Mouse (Mus musculus): ENCODE results near the gene Inpp5a.

The Inpp5a gene

DNA sequence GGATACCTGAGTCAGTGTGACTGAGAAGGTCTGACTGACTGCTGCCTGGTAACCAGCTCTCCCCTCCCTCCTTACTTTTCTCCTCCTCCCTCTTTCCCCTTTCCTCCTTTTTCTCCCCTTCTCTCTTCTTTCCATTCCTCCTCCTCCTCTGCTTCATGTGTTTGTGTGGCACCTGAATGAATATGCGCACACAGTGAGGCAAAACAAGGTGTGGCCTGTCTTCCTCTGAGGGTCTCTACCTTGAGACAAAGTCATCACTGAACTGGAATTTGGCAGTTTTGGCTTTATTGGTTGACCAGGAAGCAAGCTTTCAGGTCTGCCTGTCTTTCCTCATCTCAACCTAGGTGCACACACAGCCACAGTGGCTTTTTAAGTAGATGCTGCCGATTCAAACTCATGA is 147.9 kb downstream of the Inpp5a start:
- DNase-seq (ENCODE audit: low spot score): no peak

DNA sequence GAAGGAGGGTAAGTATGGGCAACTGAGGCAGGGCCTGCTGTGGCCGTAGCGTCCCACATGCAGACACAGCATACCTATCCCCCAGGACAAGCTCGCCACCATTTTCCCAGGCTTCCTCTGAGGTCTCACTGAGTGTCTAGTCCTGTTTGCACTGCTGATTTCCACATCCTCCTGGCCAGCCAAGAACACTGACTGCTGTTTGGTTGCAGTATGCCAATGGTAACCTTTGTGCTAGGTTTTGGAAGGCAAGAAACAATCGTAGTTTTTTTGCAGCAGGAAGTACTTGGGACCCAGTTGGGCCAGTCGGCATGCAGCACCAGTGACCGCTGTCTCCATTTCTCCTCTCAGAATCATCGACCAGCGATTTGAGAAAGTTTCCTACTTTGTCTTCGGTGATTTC is 148.9 kb downstream of the Inpp5a start:
- DNase-seq (ENCODE audit: low spot score): peak; percentile 76

DNA sequence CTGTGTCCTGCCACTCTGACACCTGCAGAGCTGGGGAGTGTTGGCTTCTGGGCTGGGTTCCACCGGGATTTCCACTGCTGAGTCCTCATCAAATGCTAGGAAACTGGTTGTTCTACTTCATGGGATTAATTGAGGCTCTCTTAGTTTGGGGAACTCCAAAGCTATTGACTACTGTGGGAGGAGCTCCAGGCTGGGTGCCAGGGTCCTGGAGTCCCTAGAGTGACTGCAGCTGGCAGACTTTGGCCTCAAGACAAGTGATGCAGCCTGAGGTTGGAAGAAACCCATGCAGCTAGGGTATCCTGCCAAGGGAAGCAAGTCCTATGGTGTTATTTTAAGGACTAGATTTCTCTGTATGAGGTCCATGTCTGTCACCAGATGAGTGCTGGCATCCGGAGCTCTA is 149.6 kb downstream of the Inpp5a start:
- peak; percentile 62 for DNase-seq (ENCODE audit: low spot score)

DNA sequence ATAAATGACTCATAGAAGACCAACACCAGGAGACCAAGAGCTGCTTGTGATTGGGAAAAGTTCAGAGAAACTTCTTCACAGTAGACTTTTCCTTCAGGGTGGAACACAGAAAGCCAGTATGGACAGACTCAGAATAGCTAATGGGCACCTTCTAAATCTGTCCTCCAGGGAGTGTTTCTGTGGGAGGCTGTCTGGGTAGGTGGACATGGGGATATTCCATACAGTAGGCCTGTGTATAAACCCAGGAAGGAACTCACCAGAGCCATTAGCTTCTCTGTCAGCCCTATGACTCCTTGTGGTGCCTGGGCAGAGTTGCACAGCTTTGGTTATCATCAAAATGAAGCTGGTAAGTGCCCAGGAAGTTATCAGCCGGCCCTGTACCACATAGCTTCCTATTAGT is 151.7 kb downstream of the Inpp5a start:
- no peak for DNase-seq (ENCODE audit: low spot score)

DNA sequence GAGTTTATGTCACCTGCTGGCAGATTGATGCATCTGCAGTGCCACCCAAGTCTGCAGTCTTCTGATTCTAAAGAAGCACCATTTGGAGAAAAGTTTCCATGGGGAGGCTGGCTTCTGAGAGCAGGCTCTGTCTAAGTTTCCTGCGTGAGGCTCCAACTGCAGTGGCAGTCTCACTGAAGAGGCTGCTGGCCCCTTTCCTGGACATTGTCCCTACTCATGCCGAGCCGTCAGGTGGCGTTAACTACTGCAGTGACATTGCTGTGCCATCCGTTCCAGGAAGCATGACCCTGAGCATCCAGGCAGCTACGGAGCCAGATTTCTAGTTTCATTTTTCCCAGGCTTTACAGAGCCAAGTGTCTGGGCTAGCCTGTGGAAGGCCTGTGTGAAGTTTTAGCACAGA is 152.5 kb downstream of the Inpp5a start:
- no peak for DNase-seq (ENCODE audit: low spot score)

DNA sequence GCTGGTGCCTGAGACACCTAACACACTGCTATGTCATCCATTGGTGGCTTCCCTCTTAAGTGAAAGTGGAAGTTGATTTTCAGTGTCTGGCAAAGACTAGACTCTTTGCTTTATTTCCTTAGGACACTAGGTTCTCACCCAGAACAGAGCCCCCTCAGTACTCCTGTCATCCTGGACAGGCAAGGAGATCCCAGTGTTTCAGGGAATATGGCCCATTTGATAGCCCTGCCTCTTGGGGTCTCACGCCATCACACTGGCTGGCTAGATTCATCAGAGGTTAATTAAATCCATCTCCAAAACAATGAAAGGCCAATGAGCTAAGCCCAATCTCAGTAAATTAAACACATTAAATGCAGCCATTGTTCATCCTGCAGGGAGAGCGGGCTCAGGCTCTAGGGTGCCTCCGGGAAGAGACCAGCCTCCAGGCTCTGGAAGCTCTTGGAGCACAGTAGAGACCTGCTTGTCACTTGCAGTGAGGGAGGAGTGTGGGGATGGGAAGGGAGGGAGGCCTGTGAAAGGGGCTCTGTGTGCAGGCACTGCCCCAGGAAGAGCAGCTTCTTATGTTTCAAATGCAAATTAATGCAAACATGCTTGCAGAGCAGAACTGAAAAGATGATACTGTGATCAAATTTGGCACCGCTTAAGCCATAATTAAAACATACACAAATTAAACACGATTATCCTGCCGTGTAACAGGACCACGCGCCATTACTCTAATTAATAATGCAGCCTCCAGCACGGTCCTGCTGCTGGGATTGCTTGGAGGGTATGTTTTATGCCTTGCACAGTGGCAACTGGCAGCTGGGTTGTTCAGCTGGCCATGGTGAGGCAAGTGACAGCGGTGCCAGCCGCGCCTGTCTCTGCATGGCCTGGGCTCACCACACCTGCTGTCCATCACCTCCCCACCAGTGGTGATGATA is 156.1 kb downstream of the Inpp5a start:
- DNase-seq (ENCODE audit: low spot score): no peak

DNA sequence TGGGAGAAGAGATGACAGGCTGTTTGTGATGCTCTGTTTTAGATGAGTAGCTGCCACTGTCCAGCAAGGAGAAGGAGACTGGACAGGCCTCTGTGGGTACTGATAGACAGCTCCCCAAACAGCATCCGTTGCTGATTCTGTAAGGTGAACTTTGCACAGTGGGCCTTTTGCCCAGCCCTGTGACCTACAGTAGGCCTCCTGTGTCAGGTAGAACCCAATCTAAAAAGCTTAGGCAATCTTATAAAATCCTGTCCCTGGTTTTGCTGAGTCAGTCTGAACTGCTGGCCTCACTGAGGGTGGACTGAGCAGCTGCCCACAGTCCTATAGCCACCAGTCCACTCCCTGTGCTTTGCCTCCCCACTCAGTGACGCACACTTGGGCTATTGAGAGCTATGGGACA is 158.4 kb downstream of the Inpp5a start:
- no peak for DNase-seq (ENCODE audit: low spot score)

DNA sequence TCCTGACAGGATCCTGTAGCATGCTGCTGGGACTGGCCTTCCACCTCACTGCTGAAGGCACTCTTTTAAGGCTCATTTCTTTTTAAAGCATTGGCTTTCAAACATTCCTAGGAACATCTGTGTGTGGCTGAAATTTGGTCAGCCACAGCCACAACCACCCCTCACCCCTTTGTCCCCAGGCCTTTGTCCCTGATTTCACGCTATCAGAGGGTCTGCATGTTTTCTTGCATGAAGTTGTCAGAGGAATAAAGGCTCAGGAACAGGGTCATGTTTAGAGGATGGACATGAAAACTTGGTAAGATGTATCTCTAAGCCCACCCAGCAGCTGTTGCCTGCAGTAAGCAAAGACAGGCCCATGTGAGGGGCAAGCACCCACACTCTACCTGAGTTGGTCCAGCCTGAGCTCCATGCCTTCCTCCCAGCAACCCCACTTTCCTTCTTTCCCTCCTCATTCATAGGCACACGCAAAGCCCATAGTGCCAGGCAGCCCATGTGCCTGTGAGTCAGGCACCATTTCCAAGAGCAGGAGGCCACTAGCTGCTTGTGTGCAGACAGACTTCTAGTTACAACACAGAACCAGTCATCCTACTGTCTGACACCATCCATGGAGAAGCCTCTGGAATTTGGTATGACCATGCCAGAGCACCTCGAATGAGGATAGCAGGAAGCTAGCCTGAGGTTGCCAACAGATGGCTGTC is 161.3 kb downstream of the Inpp5a start:
- no peak for DNase-seq (ENCODE audit: low spot score)

DNA sequence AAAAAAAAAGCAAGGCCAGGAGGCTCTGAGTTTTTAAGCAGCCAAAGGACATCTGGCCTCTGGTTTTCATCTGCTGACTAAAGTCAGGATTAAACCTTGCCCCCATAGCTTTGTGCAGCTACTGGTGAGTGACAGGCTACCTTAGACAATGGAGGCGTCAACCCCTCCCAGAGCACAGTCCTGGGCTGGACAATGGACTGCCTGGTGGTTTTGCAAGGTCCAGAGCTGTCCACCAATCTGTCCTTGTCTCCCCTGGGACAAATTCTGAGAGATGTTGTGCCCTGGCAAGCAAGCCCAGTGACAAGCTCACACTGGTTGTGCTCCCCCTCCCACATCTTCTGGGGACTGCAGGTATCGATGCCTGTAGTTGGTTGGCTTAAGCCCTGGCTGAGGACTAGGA is 162.6 kb downstream of the Inpp5a start:
- no peak for DNase-seq (ENCODE audit: low spot score)

DNA sequence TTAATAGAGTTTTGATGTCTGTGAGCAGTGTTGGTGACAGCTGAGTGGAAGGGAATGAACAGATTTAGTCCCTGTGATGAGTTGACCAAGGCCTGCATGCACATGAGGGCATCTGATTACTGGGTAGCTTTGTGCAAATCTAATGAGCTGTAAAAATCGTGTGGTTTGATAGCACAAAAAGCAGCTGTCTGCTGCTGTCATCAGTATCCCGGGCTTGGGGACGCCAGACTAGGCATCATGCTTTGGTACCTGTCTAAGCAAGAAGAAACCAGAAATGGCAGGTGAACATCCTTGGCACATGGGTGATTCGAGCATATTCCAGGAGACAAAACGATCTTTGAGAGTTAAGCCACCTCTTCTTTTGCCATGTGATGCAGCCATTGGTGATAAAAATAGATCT is 167.4 kb downstream of the Inpp5a start:
- DNase-seq (ENCODE audit: low spot score): no peak

DNA sequence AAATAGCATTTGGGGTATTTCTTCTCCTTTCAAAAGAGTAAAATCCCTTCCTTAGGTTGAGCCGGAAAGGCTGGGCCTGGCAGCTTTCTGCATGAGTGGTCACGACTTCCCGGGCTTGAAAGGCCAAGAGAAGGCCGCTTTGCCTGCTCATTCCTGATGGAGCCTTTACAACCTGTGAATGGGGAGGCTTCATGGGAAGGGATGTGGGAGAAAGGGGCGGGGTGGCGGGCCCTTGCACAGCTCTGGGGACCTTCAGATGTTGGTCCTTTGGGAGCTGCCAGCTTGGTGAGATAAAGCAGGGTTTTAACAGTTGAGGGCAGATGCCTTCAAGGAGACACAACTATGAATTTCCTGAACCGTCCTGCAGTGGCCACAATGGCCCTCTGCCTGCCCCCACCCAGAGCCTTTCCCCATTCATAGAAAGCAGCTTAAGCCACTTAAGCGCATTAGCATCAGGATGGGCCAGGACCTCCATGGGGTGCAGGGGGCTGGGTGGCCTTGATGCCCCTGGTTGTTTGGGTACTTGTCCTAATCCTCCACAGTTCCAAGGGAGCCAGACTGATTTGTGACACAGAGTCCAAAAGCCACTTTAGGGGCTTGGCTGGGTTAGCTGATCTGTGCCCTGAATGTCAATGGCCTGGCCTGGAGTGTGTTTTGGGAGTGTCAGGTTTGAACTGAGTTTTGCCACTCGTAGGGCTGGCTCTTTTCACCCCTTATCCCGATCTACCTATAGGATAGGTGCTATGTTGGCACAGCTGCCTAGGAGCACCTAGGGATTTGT is 168.0 kb downstream of the Inpp5a start:
- no peak for DNase-seq (ENCODE audit: low spot score)

DNA sequence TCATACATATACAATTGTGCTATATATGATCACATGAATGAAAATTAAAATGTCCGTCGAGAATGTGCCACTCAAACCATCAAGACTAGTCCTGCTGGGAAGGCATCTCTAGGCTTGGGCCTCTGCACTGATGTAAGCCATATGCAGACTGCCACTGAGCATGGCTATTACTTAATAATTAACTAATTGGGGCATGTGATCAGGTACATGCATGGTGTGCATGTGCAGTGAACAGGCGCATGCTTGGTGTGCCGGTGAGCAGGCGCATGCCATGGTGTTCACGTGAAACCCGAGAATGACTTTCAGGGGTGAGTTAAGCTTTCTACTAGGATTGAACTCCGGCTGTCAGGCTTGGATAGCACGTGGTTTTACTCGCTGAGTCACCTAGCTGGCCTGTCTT is 170.8 kb downstream of the Inpp5a start:
- DNase-seq (ENCODE audit: low spot score): no peak

DNA sequence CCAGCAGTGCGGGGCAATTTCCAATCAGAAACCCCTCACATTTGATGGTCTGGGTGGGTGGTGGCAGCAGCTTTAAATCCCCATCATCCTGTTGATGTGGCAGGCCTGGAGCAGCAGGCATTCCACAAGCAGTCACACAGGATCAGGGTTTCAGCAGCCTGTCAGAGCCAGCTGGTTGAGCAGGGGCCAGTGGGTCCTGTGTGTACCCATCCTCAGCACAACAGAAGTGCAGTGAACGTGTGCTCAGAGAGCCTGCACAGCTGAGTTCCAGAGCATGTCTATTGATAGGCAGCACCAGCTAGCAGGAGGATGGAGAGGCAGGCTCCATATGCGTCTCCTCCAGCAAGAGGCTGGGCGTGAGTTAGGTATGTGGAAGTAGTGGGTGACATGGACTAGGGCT is 174.5 kb downstream of the Inpp5a start:
- no peak for DNase-seq (ENCODE audit: low spot score)

DNA sequence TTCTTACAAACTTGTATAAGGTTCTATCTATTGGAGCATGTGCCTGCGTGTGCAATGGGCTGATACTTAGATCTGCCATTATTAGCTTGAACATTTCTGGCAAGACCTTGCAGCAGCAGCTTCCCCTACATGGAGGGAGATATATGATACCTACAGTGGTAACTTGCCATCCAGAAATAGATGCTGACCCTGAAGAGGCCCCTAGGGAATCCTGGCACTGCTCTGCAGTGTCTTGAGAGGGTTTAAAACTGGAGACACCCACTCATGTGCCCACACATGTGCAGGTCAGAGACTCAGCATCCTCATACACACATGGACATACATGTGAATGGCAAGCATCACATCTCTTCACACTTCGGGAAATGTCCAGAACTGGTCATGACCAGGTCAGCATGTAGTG is 175.3 kb downstream of the Inpp5a start:
- DNase-seq (ENCODE audit: low spot score): no peak

DNA sequence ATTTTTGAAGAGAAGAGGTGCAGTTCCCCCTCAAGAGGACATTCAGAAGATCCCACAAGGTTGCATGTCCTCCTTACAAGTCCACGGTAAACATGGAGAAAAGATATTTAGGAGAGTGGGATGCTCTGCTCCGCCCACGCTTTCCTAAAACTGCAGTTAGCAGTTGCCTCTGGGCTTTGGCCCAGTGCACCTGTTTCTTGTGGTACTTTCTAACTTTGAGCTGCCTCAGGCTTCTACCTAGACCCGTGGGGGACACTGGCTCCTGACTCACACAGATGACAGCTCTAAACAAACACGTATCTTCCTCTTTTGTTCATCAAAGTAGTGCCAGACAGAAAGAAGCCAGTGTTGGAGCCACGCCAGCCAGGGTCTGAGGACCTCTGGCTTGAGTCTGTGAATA is 177.1 kb downstream of the Inpp5a start:
- DNase-seq (ENCODE audit: low spot score): no peak

DNA sequence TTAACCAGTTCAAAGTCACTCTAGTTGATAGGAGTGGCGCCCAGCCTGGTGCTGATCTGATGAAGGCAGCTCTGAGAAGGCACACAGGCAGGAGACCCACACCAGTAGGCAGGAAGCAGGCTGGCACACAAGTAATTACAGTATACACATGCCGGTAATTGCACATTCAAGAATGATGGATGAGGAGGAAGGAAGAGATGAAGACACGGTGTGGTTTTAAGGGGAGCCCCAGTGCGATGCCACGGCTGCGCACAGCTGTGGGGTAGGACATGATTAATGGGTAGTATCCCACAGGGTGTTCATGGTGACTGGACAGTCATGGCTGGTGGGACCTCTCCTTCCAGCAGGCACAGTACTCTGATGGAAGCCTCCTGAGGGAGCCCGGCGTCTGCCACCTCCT is 177.6 kb downstream of the Inpp5a start:
- DNase-seq (ENCODE audit: low spot score): no peak

DNA sequence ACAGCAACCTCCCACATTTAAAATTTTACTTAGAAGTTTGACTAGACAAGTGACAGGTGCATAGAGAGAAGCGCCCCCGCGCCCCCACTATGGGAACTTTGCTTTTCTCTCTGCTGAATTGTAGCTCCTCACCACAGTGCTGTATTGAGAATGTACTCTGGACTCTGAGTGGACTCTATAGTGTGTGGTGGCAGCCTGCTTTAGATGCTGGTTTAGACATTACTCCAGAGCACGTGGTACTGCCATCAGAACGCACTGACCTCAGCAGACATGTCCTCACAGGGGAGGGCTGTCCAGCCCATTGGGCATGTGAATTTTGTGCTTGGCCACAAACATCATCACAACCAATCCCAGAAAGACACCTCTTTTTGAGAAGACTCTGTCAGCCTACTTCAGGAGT is 181.9 kb downstream of the Inpp5a start:
- no peak for DNase-seq (ENCODE audit: low spot score)

DNA sequence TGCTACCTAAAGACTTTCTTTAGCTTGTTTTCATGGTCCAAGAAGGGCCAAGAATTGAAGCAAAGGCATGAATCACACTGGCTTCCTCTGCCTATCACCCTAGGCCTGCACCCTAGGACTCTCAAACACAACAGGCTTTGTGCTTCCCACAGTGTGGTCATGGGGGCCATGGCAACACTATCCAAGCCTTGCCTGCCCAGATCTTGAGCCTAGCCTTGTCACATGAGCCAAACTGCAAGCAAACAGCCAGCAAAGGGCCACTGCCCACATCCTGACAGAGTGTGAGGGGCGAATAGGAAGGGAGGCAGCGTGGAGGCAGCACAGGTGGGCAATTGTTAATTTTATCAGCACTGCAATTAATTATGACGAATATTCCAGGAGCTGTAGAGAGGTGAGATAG is 183.8 kb downstream of the Inpp5a start:
- no peak for DNase-seq (ENCODE audit: low spot score)

DNA sequence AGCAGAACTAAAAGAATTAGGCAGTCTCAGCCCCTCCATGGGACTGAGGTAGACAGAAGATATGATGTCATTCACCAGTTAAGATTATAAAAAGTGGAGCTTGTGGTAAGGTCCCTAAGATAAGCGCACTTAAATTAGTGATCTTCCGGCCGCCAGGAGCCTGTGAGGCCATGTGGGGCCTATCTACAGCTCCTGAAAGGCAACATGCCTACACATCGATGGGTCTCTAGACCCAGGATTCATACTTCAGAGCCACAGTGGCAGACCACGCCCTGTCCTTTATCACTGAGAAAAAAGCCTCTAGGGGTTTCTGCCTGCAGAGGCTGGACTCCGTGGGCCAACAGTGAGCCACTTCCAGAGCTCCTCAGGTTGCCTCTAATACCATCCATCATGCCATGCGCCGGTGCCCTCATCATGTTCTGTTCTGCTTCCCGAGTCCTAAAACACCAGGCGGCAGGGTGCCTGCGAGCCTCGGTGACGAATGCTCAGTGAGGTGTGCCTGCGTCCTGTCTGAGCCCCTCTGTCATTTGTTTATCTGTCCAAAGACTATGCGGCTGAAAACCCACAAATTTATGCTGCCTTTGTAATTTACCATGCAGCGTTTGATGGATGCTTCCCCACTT is 187.3 kb downstream of the Inpp5a start:
- DNase-seq (ENCODE audit: low spot score): no peak

DNA sequence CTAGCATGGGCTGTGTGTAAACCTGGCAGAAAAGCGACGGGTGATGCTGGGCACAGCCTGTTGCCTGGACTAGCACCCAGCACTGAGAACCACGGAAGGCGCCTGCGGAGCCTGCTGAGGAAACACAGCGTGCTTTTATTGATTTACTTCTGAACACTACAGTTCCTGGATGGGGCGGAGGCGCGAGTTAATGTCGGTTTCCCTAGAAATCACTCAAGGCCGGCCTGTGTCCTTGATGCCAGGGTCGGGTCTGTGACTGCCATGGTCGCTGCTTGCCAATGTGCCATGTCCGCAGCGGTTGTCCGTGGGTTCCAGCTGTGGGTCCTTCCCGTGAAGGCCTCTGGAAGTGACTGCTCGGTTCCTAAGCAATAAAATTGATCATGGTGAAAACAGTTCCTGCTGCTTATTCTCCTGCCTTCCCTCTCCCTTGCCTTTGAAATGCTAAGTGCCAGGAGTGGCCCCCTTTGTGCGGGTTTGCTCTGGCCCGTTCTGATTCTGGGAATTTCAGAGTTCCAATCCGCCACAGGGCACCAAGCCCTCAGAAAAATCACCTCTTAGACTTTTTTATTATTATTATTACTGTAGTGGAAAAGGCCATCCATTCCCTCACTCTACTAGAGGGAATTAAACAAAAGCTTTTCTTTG is 190.5 kb downstream of the Inpp5a start:
- DNase-seq (ENCODE audit: low spot score): no peak

DNA sequence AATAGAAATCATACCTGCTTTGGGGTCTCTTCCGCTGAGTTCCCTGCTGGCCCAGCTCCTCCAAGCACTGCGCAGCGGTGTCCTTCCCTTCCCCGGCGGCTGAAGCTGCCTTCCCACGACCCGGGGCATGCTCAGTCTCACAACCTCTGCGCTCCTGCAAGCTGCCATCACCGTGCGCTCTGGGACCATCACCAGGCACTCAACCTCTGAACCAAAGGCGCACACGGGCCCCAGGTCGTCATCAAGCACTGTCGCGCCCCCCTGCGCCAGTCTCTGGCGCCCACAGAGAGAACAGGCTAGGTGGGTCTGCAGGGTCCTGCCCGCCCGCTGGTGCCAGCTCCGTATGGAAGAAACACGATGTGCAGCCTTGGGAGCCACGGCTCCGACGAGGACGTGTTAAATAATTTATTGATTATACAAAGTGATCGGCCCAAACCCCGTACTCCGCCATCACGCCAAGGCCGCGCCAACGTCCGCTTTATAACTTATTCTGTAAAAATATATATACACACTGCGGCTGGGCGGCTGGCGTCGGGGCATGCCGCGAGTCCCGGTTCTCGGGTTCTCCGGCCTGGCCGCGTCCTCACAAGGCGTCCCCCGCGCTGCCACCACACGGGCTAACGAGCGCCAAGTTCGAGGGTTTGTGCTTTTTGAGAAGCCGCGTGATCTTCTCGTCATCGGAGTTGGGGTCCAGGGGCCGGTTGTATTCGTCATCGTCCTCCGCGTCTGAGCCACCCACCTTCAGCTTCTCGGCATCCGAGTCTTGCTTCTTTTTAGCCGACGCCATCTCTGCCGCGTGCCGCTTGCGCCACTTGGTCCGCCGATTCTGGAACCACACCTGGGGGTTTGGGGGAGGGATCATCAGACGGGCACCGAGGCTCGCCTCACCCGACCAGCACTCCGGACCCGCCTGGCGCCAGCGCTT is 192.2 kb downstream of the Inpp5a start:
- DNase-seq (ENCODE audit: low spot score): no peak
